Mouse (Mus musculus): ENCODE data around the gene Tspan18. TPM values are rescaled to one million over a fixed set of nuclear protein-coding genes. Genes with fewer than 3 reads are reported as not detected.
A peak's percentile ranks its signal among the peaks of the same experiment; 100 is the strongest.

Gene Tspan18
- total and polyA plus RNA-seq, 3 experiments = 0.38 TPM; not detected in 2

DNA sequence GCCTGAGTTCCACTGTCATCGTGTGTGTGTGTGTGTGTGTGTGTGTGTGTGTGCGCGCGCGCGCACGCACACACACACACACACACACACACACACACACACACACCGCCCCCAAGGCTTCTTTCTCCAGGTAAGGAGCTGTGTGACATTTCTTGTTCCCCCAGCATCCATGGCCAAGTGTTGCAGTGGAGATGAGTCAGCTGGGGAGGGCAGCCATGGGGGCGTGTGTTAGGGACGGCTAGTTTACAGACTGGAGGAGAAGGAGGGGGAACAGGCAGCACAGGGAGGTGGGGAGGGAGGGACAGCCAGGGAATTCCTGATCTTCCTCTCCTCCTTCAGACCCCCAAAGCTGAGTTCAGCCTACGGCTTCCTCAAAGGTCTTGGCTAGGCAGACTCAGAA is 151.4 kb downstream of the Tspan18 start:
- peaks cover 13 to 16% of the 10 kb centered on the region in 2 experiments for H3K4me1 ChIP-seq (ENCODE audit: control insufficient read depth in 1 of 2, insufficient read depth in 2 of 2)
- no peaks in the 10 kb centered on the region for H3K79me2 ChIP-seq (replicated peaks; ENCODE audit: control insufficient read depth, extremely low read depth, insufficient read depth, poor library complexity, severe bottlenecking)
- TF ChIP-seq POLR2A (IDR thresholded peaks at IDR 0.05; ENCODE audit: low read depth, low read length) (no peak), NRF1 (IDR thresholded peaks at IDR 0.05; ENCODE audit: low read depth, low read length) (no peak), SMC3 (IDR thresholded peaks at IDR 0.05; ENCODE audit: low read depth, low read length) (no peak), HCFC1 (IDR thresholded peaks at IDR 0.05; ENCODE audit: low read depth, low read length) (no peak), NELFE (IDR thresholded peaks at IDR 0.05; ENCODE audit: low read depth, low read length) (no peak), TCF12 (IDR thresholded peaks at IDR 0.05; ENCODE audit: low read depth, low read length) (no peak), JUND (conservative IDR thresholded peaks at IDR 0.05; ENCODE audit: low read depth, low read length) (no peak), E2F4 (IDR thresholded peaks at IDR 0.05; ENCODE audit: insufficient replicate concordance, low read depth, low read length) (no peak), MYC (IDR thresholded peaks at IDR 0.05; ENCODE audit: low read depth, low read length) (no peak), CHD1 (IDR thresholded peaks at IDR 0.05; ENCODE audit: low read depth, low read length) (no peak), RCOR1 (conservative IDR thresholded peaks at IDR 0.05; ENCODE audit: low read depth, low read length) (no peak), IRF4 (IDR thresholded peaks at IDR 0.05; ENCODE audit: low read depth, low read length) (no peak), USF1 (IDR thresholded peaks at IDR 0.05; ENCODE audit: low read depth, low read length) (no peak), KAT2A (IDR thresholded peaks at IDR 0.05; ENCODE audit: insufficient replicate concordance, low read length) (no peak), MEF2A (IDR thresholded peaks at IDR 0.05; ENCODE audit: borderline replicate concordance, low read depth, low read length) (no peak)
- dilution Hi-C loops (cut with MboI; ENCODE audit: extremely low pct_ligation_motif_present, extremely low pct_unique_long_range_greater_than_20kb, low sequenced_read_pairs) = no loop called here
- H3K4me2 ChIP-seq (ENCODE audit: insufficient read depth, low read depth, poor library complexity, severe bottlenecking) = no peak overlapping the region
- H3K36me3 ChIP-seq (replicated peaks in 1 of 2; ENCODE audit: control insufficient read depth in 1 of 2, insufficient read depth in 1 of 2, low read length in 1 of 2) = no peaks in the 10 kb centered on the region
- no peak overlapping the region for H3K27ac ChIP-seq (ENCODE audit: insufficient read depth, low read depth)
- H3K9me3 ChIP-seq (replicated peaks; ENCODE audit: low read length) = no peaks in the 10 kb centered on the region
- no peak for DNase-seq (ENCODE audit: extremely low read depth)
- in situ Hi-C loops (cut with MboI; ENCODE audit: low pct_ligation_motif_present, low pct_unique_long_range_greater_than_20kb, low sequenced_read_pairs) = loop anchor here (10.0 kb wide), 1 partner anchor 278 kb away; no protein-coding TSS in a partner anchor
- no peak overlapping the region for H3K4me3 ChIP-seq (replicated peaks in 1 of 3; ENCODE audit: low read depth in 2 of 3, low read length in 2 of 3, poor library complexity in 1 of 3)
- peaks cover 95% of the 10 kb centered on the region for H3K27me3 ChIP-seq (replicated peaks)
- H3K9ac ChIP-seq (ENCODE audit: insufficient read depth, low read depth) = no peak overlapping the region

DNA sequence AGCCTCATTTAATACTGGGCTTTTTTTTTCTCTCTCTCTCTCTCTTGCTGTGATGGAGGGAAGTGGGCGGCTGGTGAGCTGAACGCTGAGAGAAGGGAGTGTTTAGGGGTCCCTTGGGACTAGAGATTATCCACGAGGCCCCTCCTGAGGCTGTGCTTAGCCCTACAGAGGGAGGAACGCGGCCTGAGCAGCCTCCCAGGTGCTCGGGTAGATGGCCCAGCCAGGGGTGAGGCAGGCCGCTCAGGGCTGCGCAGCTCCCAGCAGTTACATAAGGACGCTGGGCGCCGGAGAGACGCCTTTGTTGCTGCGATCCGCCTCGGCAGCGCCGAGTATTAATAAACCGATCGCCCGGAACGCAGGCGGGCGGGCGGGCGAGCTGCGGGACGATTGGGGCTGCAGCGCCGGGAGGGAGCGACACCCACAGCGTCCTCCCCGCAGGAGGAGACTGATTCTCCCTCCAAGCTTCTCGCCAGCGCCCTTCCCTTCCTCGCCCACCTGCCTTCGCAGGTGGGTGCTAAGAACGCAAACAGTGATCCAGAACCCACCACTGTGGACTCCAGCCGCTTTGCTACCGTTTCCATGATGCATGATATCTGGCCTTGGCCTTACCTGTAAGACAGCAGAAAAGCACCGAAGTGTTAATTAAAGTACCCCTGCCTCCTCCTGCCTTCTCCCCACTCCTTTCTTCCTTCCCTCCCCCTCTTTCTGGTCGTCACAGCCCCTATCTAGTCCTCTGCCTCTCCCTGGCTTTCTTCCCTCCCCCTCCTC is 154.0 kb downstream of the Tspan18 start:
- H3K27me3 ChIP-seq (replicated peaks) = peaks cover 95% of the 10 kb centered on the region
- dilution Hi-C loops (cut with MboI; ENCODE audit: extremely low pct_ligation_motif_present, extremely low pct_unique_long_range_greater_than_20kb, low sequenced_read_pairs) = no loop called here
- H3K9me3 ChIP-seq (replicated peaks; ENCODE audit: low read length) = no peaks in the 10 kb centered on the region
- H3K27ac ChIP-seq (ENCODE audit: insufficient read depth, low read depth) = no peak overlapping the region
- H3K4me2 ChIP-seq (ENCODE audit: insufficient read depth, low read depth, poor library complexity, severe bottlenecking) = peak overlapping the region; percentile 62
- in situ Hi-C loops (cut with MboI; ENCODE audit: low pct_ligation_motif_present, low pct_unique_long_range_greater_than_20kb, low sequenced_read_pairs) = loop anchor here (10.0 kb wide), 1 partner anchor 275 kb away; no protein-coding TSS in a partner anchor
- H3K4me1 ChIP-seq (ENCODE audit: control insufficient read depth in 1 of 2, insufficient read depth in 2 of 2) = peaks cover 18 to 20% of the 10 kb centered on the region in 2 experiments
- peak; percentile 47 for DNase-seq (ENCODE audit: extremely low read depth)
- TF ChIP-seq SMC3 (IDR thresholded peaks at IDR 0.05; ENCODE audit: low read depth, low read length) (no peak), EP300 (IDR thresholded peaks at IDR 0.05; ENCODE audit: low read length) (no peak), RCOR1 (conservative IDR thresholded peaks at IDR 0.05; ENCODE audit: low read depth, low read length) (no peak), NRF1 (IDR thresholded peaks at IDR 0.05; ENCODE audit: low read depth, low read length) (no peak; the same call in 1 of the 2 replicates), ZNF384 (IDR thresholded peaks at IDR 0.05; ENCODE audit: low read depth, low read length) (peak; percentile 75), POLR2AphosphoS2 (IDR thresholded peaks at IDR 0.05; ENCODE audit: low read depth, low read length) (no peak), IRF4 (IDR thresholded peaks at IDR 0.05; ENCODE audit: low read depth, low read length) (peak; percentile 14; the same call in 1 of the 2 replicates), UBTF (IDR thresholded peaks at IDR 0.05; ENCODE audit: low read depth, low read length) (peak; percentile 49; the same call in 1 of the 2 replicates), MAX (IDR thresholded peaks at IDR 0.05; ENCODE audit: low read length) (peak; percentile 43), ELF1 (IDR thresholded peaks at IDR 0.05; ENCODE audit: low read depth, low read length) (no peak), JUN (IDR thresholded peaks at IDR 0.05; ENCODE audit: insufficient read depth, low read depth, low read length) (no peak), TCF12 (IDR thresholded peaks at IDR 0.05; ENCODE audit: low read depth, low read length) (peak; percentile 31; the same call in 1 of the 2 replicates), NELFE (IDR thresholded peaks at IDR 0.05; ENCODE audit: low read depth, low read length) (no peak), KAT2A (IDR thresholded peaks at IDR 0.05; ENCODE audit: insufficient replicate concordance, low read length) (no peak)
- H3K79me2 ChIP-seq (replicated peaks; ENCODE audit: control insufficient read depth, extremely low read depth, insufficient read depth, poor library complexity, severe bottlenecking) = no peaks in the 10 kb centered on the region
- no peak overlapping the region for H3K4me3 ChIP-seq (replicated peaks in 1 of 3; ENCODE audit: low read depth in 2 of 3, low read length in 2 of 3, poor library complexity in 1 of 3)
- no peaks in the 10 kb centered on the region for H3K36me3 ChIP-seq (replicated peaks in 1 of 2; ENCODE audit: control insufficient read depth in 1 of 2, insufficient read depth in 1 of 2, low read length in 1 of 2)
- no peak overlapping the region; the same call in 1 of the 2 replicates for H3K9ac ChIP-seq (ENCODE audit: insufficient read depth, low read depth)

All from CH12.LX (cell line).